ENCODE assay signal across 8 mouse cellular contexts in the genomic region with DNA sequence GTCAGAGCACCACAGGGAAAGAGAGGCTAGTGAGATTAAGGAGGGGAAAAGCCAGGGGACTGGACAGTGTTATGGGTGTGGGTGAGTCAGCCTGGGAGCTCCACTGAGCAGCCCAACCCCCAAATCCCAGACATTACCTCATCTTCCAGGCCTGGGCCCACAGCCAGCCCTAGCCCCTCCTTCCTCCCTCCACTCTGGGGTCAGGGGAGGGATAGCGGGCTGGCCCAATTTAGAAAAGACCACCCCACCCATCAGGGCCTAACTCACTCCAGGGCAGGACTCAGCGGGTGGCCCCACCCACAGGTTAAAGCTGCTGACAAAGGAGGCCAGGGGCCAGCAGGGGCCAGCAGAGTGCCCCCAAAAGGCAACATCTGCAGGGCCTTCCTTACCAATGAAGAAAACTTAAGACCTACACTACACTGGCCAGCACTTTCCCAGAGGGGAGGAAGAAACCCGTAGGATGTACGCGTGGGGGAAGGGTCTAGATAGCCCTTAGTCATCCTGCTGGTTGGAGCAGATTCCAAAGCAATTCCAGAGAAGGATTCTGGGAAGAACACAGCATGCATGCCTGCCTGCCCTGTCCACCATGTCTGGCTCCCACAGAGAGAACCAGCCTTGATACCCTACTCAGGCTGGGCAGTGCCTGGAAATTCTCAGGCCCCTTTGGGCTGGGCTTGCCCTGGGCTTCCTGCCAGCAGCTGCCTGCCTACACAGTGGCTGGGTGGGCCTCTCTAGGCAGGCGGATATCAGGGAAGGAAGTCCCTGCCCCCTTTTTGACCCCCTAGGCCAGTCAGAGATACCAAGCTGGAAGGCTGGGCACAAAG. TPM values are rescaled to one million over a fixed set of nuclear protein-coding genes. Genes with fewer than 3 reads are reported as not detected.
A peak's percentile ranks its signal among the peaks of the same experiment; 100 is the strongest.
DNase-seq lines count a peak whose midpoint lies in the region; ATAC-seq and TF ChIP-seq lines count a peak whose summit lies in the region.

No protein-coding gene starts in this region.

- H3K4me2 ChIP-seq in hindbrain, embryonic 12.5 days (replicated peaks) = peak overlapping the region; percentile 95
- H3K4me2 ChIP-seq in midbrain, postnatal 0 days (ENCODE audit: low read depth, low read length, poor library complexity, severe bottlenecking) = 0 out of 2 replicates have a peak overlapping the region, but pooled peaks have one; percentile 95

- DNase-seq in adrenal gland, postnatal 25 days = peak; percentile 73
- peak; percentile 46 for DNase-seq in forelimb bud, embryonic 11.5 days (ENCODE audit: low read depth, low spot score)
- DNase-seq in liver, adult 2 months (ENCODE audit: extremely low read depth, low read depth, low spot score) = no peak
- DNase-seq in midbrain, postnatal 0 days (ENCODE audit: low spot score) = no peak
- no peak for DNase-seq in frontal cortex, adult 2 months (ENCODE audit: extremely low spot score in 1 of 2, low spot score in 1 of 2)
- no peak for DNase-seq in right cerebral cortex, postnatal 25 days

- H3K79me2 ChIP-seq in C2C12 (ENCODE audit: control insufficient read depth, insufficient read depth) = peaks cover 71% of the 10 kb centered on the region
- H3K79me2 ChIP-seq in liver, adult 2 months (ENCODE audit: control insufficient read depth, insufficient read depth, low read length) = no peaks in the 10 kb centered on the region

- peak; percentile 46; the same call in 1 of the 2 replicates for ATAC-seq in hindbrain, embryonic 12.5 days (ENCODE audit: low FRiP score)
- no peak for ATAC-seq in midbrain, postnatal 0 days (ENCODE audit: low FRiP score)

- WGBS in hindbrain, embryonic 12.5 days = 19% methylated on average over 6 of the region's 6 CpGs
- 67% methylated on average over 6 of the region's 6 CpGs for WGBS in liver, adult 2 months
- 21% methylated on average over 6 of the region's 6 CpGs for WGBS in midbrain, postnatal 0 days

- H3K9ac ChIP-seq in hindbrain, embryonic 12.5 days = peak overlapping the region; percentile 27; the same call in 1 of the 2 replicates
- no peak overlapping the region for H3K9ac ChIP-seq in liver, adult 2 months (ENCODE audit: low read depth, low read length)
- H3K9ac ChIP-seq in midbrain, postnatal 0 days (replicated peaks; ENCODE audit: low read length, poor library complexity, severe bottlenecking) = peak overlapping the region; percentile 40

- peak overlapping the region; percentile 74 for H3K27ac ChIP-seq in hindbrain, embryonic 12.5 days
- H3K27ac ChIP-seq in liver, adult 2 months (replicated peaks; ENCODE audit: insufficient read depth, low read depth, low read length) = peak overlapping the region; percentile 28
- H3K27ac ChIP-seq in midbrain, postnatal 0 days (ENCODE audit: low read depth, low read length) = no peak overlapping the region; the same call in 1 of the 2 replicates

- no peak for TF ChIP-seq CTCF in C2C12 (IDR thresholded peaks at IDR 0.05; ENCODE audit: control insufficient read depth, insufficient read depth, insufficient read length)
- no peak for TF ChIP-seq CTCF in liver, adult 2 months (IDR thresholded peaks at IDR 0.05; ENCODE audit: low read depth, low read length)
- TF ChIP-seq CTCF in midbrain, postnatal 0 days (IDR thresholded peaks at IDR 0.05) = no peak

- H3K9me3 ChIP-seq in hindbrain, embryonic 12.5 days (replicated peaks) = no peaks in the 10 kb centered on the region
- H3K9me3 ChIP-seq in midbrain, postnatal 0 days (ENCODE audit: low read length) = no peaks in the 10 kb centered on the region

- no peaks in the 10 kb centered on the region for H3K27me3 ChIP-seq in C2C12 (ENCODE audit: control insufficient read depth, insufficient read depth, insufficient read length)
- peaks cover 7% of the 10 kb centered on the region; the same call in 1 of the 2 replicates for H3K27me3 ChIP-seq in hindbrain, embryonic 12.5 days
- H3K27me3 ChIP-seq in liver, adult 2 months (ENCODE audit: control insufficient read depth, insufficient read depth, low read length) = no peaks in the 10 kb centered on the region
- H3K27me3 ChIP-seq in midbrain, postnatal 0 days (ENCODE audit: insufficient read depth, low read length) = no peaks in the 10 kb centered on the region

- peak overlapping the region; percentile 91 for H3K4me3 ChIP-seq in C2C12 (ENCODE audit: insufficient read depth, poor library complexity, severe bottlenecking)
- H3K4me3 ChIP-seq in hindbrain, embryonic 12.5 days = 0 out of 2 replicates have a peak overlapping the region, but pooled peaks have one; percentile 8
- no peak overlapping the region for H3K4me3 ChIP-seq in liver, adult 2 months (ENCODE audit: insufficient read depth, low read depth, low read length)
- no peak overlapping the region for H3K4me3 ChIP-seq in midbrain, postnatal 0 days (ENCODE audit: low read depth, low read length)

- TF ChIP-seq POLR2A in liver, adult 2 months (IDR thresholded peaks at IDR 0.05; ENCODE audit: extremely low read depth, insufficient read depth, low read length) = no peak

- H3K4me1 ChIP-seq in hindbrain, embryonic 12.5 days = peaks cover 26% of the 10 kb centered on the region
- peaks cover 13% of the 10 kb centered on the region for H3K4me1 ChIP-seq in liver, adult 2 months (ENCODE audit: control insufficient read depth, insufficient read depth, low read length)
- H3K4me1 ChIP-seq in midbrain, postnatal 0 days (ENCODE audit: insufficient read depth, low read length) = peaks cover 19% of the 10 kb centered on the region

- peak overlapping the region; percentile 95 for H3ac ChIP-seq in C2C12 (ENCODE audit: control insufficient read depth, insufficient read length, low read depth)

- H3K36me3 ChIP-seq in C2C12 (ENCODE audit: control insufficient read depth, insufficient read depth) = peaks cover 51% of the 10 kb centered on the region
- peaks cover 35% of the 10 kb centered on the region for H3K36me3 ChIP-seq in hindbrain, embryonic 12.5 days
- no peaks in the 10 kb centered on the region for H3K36me3 ChIP-seq in liver, adult 2 months (ENCODE audit: control insufficient read depth, insufficient read depth, low read length)
- peaks cover 35% of the 10 kb centered on the region for H3K36me3 ChIP-seq in midbrain, postnatal 0 days (ENCODE audit: insufficient read depth, low read length)

- peaks cover 42% of the 10 kb centered on the region for H3K79me3 ChIP-seq in C2C12 (ENCODE audit: low read depth)

TF ChIP-seq in C2C12, 6 proteins besides CTCF, POLR2A, EP300 and RAD21:
- TF ChIP-seq MYOD1 (IDR thresholded peaks at IDR 0.05; ENCODE audit: control insufficient read depth, insufficient read length, low read depth) = no peak
- TF ChIP-seq MAX (IDR thresholded peaks at IDR 0.05) = peak; percentile 19

RNA-seq across cellular contexts. Expression of a gene that starts 2.6 kb away (rescaled TPM):
- 344 TPM for polyA plus RNA-seq in C2C12 (2012; fragmentation: generic; extraction: Trizol)
- 17.6 and 18.7 TPM in 2 replicates for total RNA-seq in adrenal gland, postnatal 25 days (2021)
- polyA plus RNA-seq in hindbrain, embryonic 12.5 days (2016; fragmentation: Nextera tagmentation; extraction: Ambion mirVana) = 154 and 158 TPM in 2 replicates
- total RNA-seq in liver, adult 2 months (2014; rRNA removed) = 3.6 and 6.4 TPM in 2 replicates
- polyA plus RNA-seq in liver, adult 2 months (2012; rRNA removed) = 6.7 and 10.2 TPM in 2 replicates
- total RNA-seq in midbrain, postnatal 0 days (2014; rRNA removed) = 32.3 and 41.3 TPM in 2 replicates
- polyA plus RNA-seq in midbrain, postnatal 0 days (2015; fragmentation: Nextera tagmentation; extraction: Ambion mirVana) = 153 and 171 TPM in 2 replicates
- 174 and 242 TPM in 2 replicates for polyA plus RNA-seq in frontal cortex, adult 2 months (2012; rRNA removed)

RNA-seq across cellular contexts. Expression of a gene that starts 18.2 kb away (rescaled TPM):
- polyA plus RNA-seq in C2C12 (2012; fragmentation: generic; extraction: Trizol) = 0.83 TPM
- total RNA-seq in adrenal gland, postnatal 25 days (2021) = 3.4 and 4.4 TPM in 2 replicates
- 3.7 and 4.7 TPM in 2 replicates for polyA plus RNA-seq in hindbrain, embryonic 12.5 days (2016; fragmentation: Nextera tagmentation; extraction: Ambion mirVana)
- 0.46 and 0.94 TPM in 2 replicates for total RNA-seq in liver, adult 2 months (2014; rRNA removed)
- 2.5 and 5.2 TPM in 2 replicates for polyA plus RNA-seq in liver, adult 2 months (2012; rRNA removed)
- 3.0 and 4.5 TPM in 2 replicates for total RNA-seq in midbrain, postnatal 0 days (2014; rRNA removed)
- polyA plus RNA-seq in midbrain, postnatal 0 days (2015; fragmentation: Nextera tagmentation; extraction: Ambion mirVana) = 1.4 and 1.6 TPM in 2 replicates
- polyA plus RNA-seq in frontal cortex, adult 2 months (2012; rRNA removed) = 14.7 and 19.6 TPM in 2 replicates

RNA-seq across cellular contexts. Expression of a gene that starts 23.0 kb away (rescaled TPM):
- polyA plus RNA-seq in C2C12 (2012; fragmentation: generic; extraction: Trizol) = 87.7 TPM
- 14.6 and 19.1 TPM in 2 replicates for total RNA-seq in adrenal gland, postnatal 25 days (2021)
- polyA plus RNA-seq in hindbrain, embryonic 12.5 days (2016; fragmentation: Nextera tagmentation; extraction: Ambion mirVana) = 585 and 628 TPM in 2 replicates
- total RNA-seq in liver, adult 2 months (2014; rRNA removed) = 0.65 and 0.81 TPM in 2 replicates
- polyA plus RNA-seq in liver, adult 2 months (2012; rRNA removed) = 2.1 and 2.3 TPM in 2 replicates
- 498 and 510 TPM in 2 replicates for total RNA-seq in midbrain, postnatal 0 days (2014; rRNA removed)
- polyA plus RNA-seq in midbrain, postnatal 0 days (2015; fragmentation: Nextera tagmentation; extraction: Ambion mirVana) = 482 and 484 TPM in 2 replicates
- 366 and 391 TPM in 2 replicates for polyA plus RNA-seq in frontal cortex, adult 2 months (2012; rRNA removed)

RNA-seq across cellular contexts. Expression of a gene that starts 25.6 kb away (rescaled TPM):
- polyA plus RNA-seq in C2C12 (2012; fragmentation: generic; extraction: Trizol) = 65.4 TPM
- 52.6 and 57.3 TPM in 2 replicates for total RNA-seq in adrenal gland, postnatal 25 days (2021)
- polyA plus RNA-seq in hindbrain, embryonic 12.5 days (2016; fragmentation: Nextera tagmentation; extraction: Ambion mirVana) = 64.0 and 64.6 TPM in 2 replicates
- total RNA-seq in liver, adult 2 months (2014; rRNA removed) = 30.1 and 35.4 TPM in 2 replicates
- 38.8 and 39.9 TPM in 2 replicates for polyA plus RNA-seq in liver, adult 2 months (2012; rRNA removed)
- 51.9 and 58.9 TPM in 2 replicates for total RNA-seq in midbrain, postnatal 0 days (2014; rRNA removed)
- polyA plus RNA-seq in midbrain, postnatal 0 days (2015; fragmentation: Nextera tagmentation; extraction: Ambion mirVana) = 45.4 and 49.1 TPM in 2 replicates
- 83.9 and 92.8 TPM in 2 replicates for polyA plus RNA-seq in frontal cortex, adult 2 months (2012; rRNA removed)

RNA-seq across cellular contexts. Expression of a gene that starts 46.8 kb away (rescaled TPM):
- polyA plus RNA-seq in C2C12 (2012; fragmentation: generic; extraction: Trizol) = 10.8 TPM
- total RNA-seq in adrenal gland, postnatal 25 days (2021) = 3.8 and 3.9 TPM in 2 replicates
- 1.1 and 1.5 TPM in 2 replicates for polyA plus RNA-seq in hindbrain, embryonic 12.5 days (2016; fragmentation: Nextera tagmentation; extraction: Ambion mirVana)
- not detected in 2 replicates for total RNA-seq in liver, adult 2 months (2014; rRNA removed)
- 0.31 and 0.44 TPM in 2 replicates for polyA plus RNA-seq in liver, adult 2 months (2012; rRNA removed)
- total RNA-seq in midbrain, postnatal 0 days (2014; rRNA removed) = 101 and 131 TPM in 2 replicates
- 6.6 and 8.1 TPM in 2 replicates for polyA plus RNA-seq in midbrain, postnatal 0 days (2015; fragmentation: Nextera tagmentation; extraction: Ambion mirVana)
- polyA plus RNA-seq in frontal cortex, adult 2 months (2012; rRNA removed) = 67.1 and 81.0 TPM in 2 replicates

Comparison
In these comparisons a context has a peak if more than half of its experiments do, and no peak if none do; other contexts are left out.
1. H3K4me3 ChIP-seq: peak in C2C12 (single experiment) and hindbrain, embryonic 12.5 days (single experiment); none in liver, adult 2 months (single experiment) and midbrain, postnatal 0 days (single experiment).
2. DNase-seq: peak in adrenal gland, postnatal 25 days (single experiment) and forelimb bud, embryonic 11.5 days (single experiment); none in liver, adult 2 months (single experiment), midbrain, postnatal 0 days (single experiment), frontal cortex, adult 2 months (0 of 2) and right cerebral cortex, postnatal 25 days (single experiment).
3. RNA of a gene that starts 2.6 kb away (polyA plus RNA-seq): 344 TPM in C2C12 (single experiment), 174 to 242 TPM in frontal cortex, adult 2 months, 154 to 158 TPM in hindbrain, embryonic 12.5 days and 153 to 171 TPM in midbrain, postnatal 0 days; 6.7 to 10.2 TPM in liver, adult 2 months; every median in the first group is over 10 times any median in the second.
4. RNA of a gene that starts 23.0 kb away (polyA plus RNA-seq): 585 to 628 TPM in hindbrain, embryonic 12.5 days, 482 to 484 TPM in midbrain, postnatal 0 days, 366 to 391 TPM in frontal cortex, adult 2 months and 87.7 TPM in C2C12 (single experiment); 2.1 to 2.3 TPM in liver, adult 2 months; every median in the first group is over 10 times any median in the second.